Mouse (Mus musculus): ENCODE results near the gene Ube4a.

Gene Ube4a

GRCm38 (mm10) chr9:44904964-44905363 is 60.4 kb downstream of the Ube4a start:
- DNase-seq (ENCODE audit: inconsistent age in 2 of 2, low spot score in 1 of 2) = peak; percentile 77 to 85

- no peak for DNase-seq (ENCODE audit: inconsistent age in 2 of 2, low spot score in 1 of 2)
These were observed 61.5 kb downstream of the Ube4a start for GRCm38 (mm10) chr9:44903856-44904255.

DNA sequence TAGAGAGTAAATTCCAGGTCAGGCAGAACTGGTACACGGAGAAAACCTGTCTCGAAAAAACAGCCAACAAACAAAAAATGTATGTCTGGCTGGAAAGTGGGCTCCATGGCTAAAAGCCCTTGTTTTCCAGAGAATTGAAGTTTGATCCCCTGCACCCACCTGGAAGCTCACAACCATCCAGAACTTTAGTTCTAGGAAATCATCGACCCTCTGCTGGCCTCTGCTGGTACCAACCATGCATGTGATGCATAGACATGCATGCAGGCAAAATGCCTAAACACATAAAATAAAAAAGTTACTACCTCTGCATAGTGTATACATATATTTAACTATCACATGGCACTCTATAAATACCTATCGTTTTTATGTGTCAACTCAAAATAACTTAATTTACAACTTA is 65.0 kb downstream of the Ube4a start:
- peak in 1 of 2 experiments; percentile 57 for DNase-seq (ENCODE audit: inconsistent age in 2 of 2, low spot score in 1 of 2)

GRCm38 (mm10) chr9:44899716-44900115 is 65.7 kb downstream of the Ube4a start:
- no peak for DNase-seq (ENCODE audit: inconsistent age in 2 of 2, low spot score in 1 of 2)

DNA sequence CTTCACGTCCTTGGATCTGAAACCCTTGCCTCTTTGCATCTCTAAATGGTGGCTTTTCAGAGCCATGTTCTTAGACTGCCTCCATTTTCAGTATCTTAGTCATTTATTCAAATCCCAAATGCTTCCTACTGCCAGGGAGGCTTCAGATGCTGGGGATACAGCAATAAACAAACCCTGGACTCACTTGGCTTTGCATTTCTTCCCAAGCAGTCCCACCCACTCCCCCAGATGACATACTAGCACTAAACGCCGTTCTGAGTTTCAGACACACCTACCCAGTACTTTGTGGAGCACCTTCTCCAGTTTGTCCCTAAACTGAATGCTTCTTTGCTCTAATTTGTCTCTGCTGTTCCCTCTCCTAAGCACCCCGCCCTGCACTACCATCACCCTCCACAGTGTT is 68.4 kb downstream of the Ube4a start:
- no peak for DNase-seq (ENCODE audit: inconsistent age in 2 of 2, low spot score in 1 of 2)

DNA sequence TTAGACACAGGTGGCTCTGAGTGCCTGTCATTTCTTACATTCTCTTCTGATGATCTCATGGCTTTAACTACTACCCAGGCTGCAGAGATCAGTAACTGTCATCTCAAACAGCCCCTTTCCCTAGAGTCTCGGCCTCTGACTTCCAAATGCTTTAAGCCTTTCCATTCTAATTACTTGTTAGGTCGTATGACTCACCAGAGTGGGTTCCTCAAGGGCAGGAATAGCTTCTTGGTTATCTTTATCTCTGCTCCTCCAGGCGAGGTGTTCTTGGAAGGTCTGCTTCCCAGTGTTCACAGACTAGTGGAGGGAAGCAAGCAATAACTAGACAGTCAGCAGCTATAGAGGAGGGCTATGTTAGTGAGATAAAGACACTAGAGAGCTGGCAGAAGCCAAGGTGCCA is 72.7 kb downstream of the Ube4a start:
- peak in 1 of 2 experiments; percentile 33 for DNase-seq (ENCODE audit: inconsistent age in 2 of 2, low spot score in 1 of 2)

DNA sequence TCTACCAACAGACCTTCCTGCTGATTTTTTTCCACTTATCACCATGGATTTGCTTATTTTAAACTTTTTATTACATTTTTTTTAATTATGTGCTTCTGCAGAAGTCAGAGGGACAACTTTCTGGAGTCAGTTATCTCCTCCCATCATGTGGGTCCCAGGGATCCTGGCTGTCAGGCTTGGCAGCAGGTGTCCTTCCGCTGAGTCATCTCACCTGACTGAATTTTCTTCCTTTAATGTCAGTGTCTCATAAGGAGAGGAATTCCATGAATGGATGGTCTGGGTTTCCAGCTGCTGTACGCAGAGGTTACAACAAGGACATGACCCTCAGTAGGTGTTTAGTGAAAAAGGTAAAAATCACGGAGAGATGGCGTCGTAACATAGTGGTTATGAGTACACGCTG is 74.2 kb downstream of the Ube4a start:
- no peak for DNase-seq (ENCODE audit: inconsistent age in 2 of 2, low spot score in 1 of 2)

DNA sequence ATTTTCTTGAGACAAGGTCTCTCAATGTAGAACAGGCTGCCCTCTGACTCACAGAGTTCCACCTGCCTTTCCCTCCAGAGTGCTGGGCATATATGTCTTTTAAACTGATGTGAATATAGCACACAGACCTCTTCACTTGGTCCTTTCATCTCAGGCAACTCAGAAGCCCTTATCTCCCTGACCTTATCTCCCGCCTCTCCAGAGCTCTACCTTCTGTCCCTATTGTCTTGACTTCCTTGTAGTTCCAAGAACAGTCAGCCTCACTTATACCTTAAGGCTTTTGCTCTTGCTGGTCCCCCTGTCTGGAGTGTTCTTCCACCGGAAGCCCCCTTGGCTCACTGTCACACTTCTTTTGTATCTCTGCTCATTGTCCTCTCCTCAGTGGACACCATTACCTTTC is 75.3 kb downstream of the Ube4a start:
- no peak for DNase-seq (ENCODE audit: inconsistent age in 2 of 2, low spot score in 1 of 2)

- no peak for DNase-seq (ENCODE audit: inconsistent age in 2 of 2, low spot score in 1 of 2)
These were observed 77.2 kb downstream of the Ube4a start for GRCm38 (mm10) chr9:44888114-44888624.

DNA sequence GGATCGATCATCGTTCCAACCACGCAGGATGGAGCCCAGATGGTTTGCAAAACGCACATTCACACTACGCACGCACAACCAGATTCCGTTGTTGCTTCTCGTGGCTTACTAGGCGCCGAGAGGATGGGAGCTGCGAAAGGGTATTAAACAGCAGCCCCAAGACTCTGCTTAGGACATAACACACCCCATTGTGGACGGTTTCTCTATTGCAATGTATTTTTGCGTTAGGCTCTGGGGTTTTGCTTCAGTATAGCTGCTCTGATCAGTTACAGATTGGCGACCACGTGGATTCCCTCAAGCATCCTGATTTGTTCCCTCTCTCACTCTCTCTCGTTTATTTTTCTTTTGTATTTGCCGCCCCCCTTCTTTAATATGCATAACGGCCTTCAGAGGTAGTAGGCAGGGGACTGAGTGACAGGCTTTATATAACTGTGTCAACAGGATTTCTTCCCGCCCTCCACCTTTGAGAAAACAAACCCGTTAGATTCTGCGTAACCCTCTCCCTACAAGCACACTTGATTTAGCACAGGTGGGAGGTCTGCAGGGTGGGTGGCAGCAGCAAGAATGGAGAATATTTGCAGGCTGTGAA is 82.3 kb downstream of the Ube4a start:
- DNase-seq (ENCODE audit: inconsistent age in 2 of 2, low spot score in 1 of 2) = peak in 1 of 2 experiments; percentile 68

- peak; percentile 53 to 81 for DNase-seq (ENCODE audit: inconsistent age in 2 of 2, low spot score in 1 of 2)
These were observed 82.9 kb downstream of the Ube4a start for GRCm38 (mm10) chr9:44882436-44882980.

DNA sequence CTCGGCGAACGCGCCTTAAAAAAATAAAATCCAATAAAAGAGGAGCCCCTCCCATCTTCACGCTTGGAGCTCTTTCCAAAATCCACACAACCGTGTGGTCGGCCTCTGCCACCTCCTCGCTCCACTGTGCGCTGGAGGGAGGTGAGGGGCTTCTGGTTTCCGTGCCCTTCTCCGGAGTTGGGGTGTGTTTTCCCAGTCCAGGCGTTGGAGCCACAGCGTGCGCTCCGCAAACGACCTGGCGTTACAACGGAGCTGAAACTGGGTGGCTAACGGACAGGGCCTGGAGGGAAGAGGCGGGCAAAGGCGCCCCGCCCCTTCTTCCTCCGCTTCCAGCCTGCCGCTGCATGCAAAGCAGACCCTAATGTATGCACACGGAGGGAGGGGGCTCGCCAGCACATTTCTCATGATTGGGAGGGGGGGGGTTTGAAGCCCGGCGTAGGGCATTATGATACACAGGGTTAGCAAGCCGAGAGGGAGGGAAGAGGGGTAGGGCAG is 83.4 kb downstream of the Ube4a start:
- peak; percentile 81 to 92 for DNase-seq (ENCODE audit: inconsistent age in 2 of 2, low spot score in 1 of 2)

- peak; percentile 98 to 100 for DNase-seq (ENCODE audit: inconsistent age in 2 of 2, low spot score in 1 of 2)
These were observed 84.1 kb downstream of the Ube4a start, which contains the start of gene Kmt2a for GRCm38 (mm10) chr9:44881221-44881871. TSS of gene Kmt2a (minus strand) at chr9:44881296.

DNA sequence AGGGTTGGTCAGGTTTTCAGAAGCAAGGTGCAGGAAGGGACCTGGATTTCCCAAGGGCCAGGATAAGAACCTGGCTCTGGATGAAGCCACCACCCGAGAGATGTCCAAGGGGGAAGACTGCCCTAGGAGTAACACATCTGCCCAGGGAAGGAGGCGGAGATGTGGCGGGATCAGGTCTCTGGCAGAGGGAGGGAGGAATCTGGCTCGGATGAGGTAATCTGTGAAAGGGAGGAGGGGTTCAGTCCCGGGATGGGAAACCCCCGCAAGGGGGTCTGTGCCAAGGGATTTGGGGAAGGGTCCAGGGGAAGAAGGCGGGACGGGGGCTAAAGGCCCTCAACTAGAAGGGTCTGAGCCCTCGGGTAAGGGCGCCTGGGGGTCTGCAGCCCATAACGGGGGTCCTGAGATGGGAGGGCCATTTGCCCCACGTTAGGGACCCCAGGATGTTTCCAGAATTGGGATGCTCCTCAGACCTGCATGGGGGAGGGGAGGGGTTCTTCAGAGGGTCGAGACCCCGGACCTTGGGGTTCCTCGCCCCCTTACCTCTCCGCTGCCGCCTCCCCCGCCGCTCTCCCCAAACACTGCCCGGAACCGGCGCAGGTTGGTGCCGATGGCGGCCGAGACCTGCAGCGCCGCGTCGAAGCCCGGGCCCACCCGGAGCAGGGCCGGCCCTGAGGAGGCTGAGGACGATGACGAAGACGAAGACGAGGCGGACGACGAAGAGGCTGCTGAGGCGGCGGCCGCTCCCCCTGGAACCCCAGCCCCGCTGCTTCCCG is 84.9 kb downstream of the Ube4a start:
- peak; percentile 54 to 71 for DNase-seq (ENCODE audit: inconsistent age in 2 of 2, low spot score in 1 of 2)

- DNase-seq (ENCODE audit: inconsistent age in 2 of 2, low spot score in 1 of 2) = peak in 1 of 2 experiments; percentile 65
These were observed 85.6 kb downstream of the Ube4a start for GRCm38 (mm10) chr9:44879694-44880271.

DNA sequence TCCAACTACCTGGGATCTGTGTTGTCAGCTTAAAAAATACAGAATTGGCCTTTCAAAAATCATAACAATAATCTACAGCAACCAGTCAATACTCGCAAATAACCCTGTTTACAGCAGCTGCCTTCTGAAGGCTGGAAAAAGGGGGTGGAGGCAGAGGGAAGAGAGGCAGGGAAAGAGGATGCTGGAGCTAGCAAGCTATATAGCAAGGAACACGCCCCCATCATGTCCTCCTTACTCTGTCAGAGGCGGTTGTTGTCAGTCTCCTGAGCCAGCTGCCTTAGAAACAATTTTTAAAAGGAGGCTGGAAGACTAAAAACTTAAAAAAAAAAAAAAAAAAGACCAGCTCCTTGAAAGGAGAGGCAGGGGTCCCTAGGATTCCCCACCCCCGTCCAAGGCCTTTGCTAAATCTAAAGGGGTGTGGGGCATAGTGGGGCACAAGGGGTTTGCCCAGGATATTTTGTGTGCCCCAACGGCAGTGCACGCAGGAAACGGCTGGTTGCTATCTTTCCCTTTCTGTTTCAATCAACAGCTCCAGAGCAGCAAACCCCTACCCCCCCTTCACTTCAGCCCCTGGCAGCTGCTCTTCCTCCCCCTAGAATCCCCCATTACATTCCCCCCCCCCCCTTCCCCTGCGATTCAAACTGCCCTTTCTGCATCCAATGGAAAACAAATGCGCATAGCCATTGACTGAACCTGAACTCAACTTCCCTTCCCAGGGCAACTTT is 86.5 kb downstream of the Ube4a start:
- no peak for DNase-seq (ENCODE audit: inconsistent age in 2 of 2, low spot score in 1 of 2)

DNA sequence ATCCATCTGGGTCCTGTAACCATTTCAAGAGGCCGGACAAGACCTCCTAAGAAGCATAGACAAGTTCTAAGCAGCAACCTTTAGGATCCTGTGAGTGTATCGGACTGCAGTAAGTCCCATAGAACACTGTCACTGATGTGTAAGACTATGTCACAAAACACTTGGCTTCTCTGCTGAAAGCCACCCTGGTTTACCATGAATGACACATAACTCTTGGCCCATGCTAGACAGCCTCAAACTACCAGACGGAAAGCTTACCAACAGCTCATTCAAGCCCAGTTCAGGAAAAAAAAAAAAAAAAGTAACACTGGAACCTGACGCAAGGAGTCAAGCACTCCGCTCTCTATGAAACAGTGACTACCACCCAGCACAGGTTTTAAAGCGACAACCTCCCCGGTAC is 87.7 kb downstream of the Ube4a start:
- DNase-seq (ENCODE audit: inconsistent age in 2 of 2, low spot score in 1 of 2) = no peak

DNA sequence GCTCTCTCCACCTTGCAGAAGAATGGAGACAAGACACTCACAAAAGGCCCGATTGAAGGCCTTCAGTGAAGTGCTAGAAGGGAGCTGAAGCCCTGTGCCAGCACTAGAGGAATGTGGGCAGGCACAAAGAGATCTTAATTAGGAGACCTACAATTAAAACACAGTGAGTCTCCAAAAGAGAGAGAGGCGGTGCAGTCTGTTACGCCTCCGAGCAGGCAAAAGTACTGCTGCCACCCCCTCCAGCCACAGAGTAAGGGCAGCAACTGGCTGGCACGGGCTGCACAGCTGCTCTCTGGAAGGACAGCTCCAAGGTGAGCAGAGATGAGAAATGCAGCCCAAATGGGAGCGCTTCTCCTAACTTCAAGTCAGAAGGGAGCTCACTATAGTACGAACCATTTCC is 89.9 kb downstream of the Ube4a start:
- peak; percentile 64 to 89 for DNase-seq (ENCODE audit: inconsistent age in 2 of 2, low spot score in 1 of 2)

GRCm38 (mm10) chr9:44874198-44874597 is 91.2 kb downstream of the Ube4a start:
- no peak for DNase-seq (ENCODE audit: inconsistent age in 2 of 2, low spot score in 1 of 2)

- DNase-seq (ENCODE audit: inconsistent age in 2 of 2, low spot score in 1 of 2) = no peak
These were observed 91.7 kb downstream of the Ube4a start for GRCm38 (mm10) chr9:44873665-44874064.

Data from adrenal gland, adult (tissue).